Mouse (Mus musculus) bone marrow macrophage, adult 2 months (primary cell): ENCODE results near the gene Nmnat3.

Experiments used
- CTCF ChIP-seq: IDR thresholded peaks from 2 replicates; pipeline ENCODE4 v1.5.1; 2012; ENCODE audit warnings: low read depth, mild to moderate bottlenecking, low read length, moderate library complexity
- POLR2A ChIP-seq: IDR thresholded peaks from 2 replicates; pipeline ENCODE4 v1.6.1; 2012; ENCODE audit warnings: mild to moderate bottlenecking, low read depth, low read length, borderline replicate concordance

- TF ChIP-seq POLR2A (no peak), CTCF (no peak)
Measured at GRCm38 (mm10) chr9:98244223-98244622, 43.0 kb upstream of the Nmnat3 start.
